Mouse (Mus musculus): Measurements from ENCODE around the gene Apba1.

GRCm38 (mm10) chr19:23970374-23970773 is 211.7 kb downstream of the Apba1 start:
- no peak for TF ChIP-seq CTCF (IDR thresholded peaks at IDR 0.05; ENCODE audit: low read depth)
- TF ChIP-seq EP300 (IDR thresholded peaks at IDR 0.05; ENCODE audit: low read depth): no peak

Data from liver, embryonic 14.5 days (tissue).